Mouse (Mus musculus) intestine, embryonic 16.5 days (tissue): ENCODE results near the gene Gm48552. TPM values are rescaled to one million over a fixed set of nuclear protein-coding genes. Genes with fewer than 3 reads are reported as not detected.

ENCODE experiments used
- ATAC-seq: fragments of 200-750 bp; cut with Nextera tagmentation; 2 replicates; pipeline ENCODE4 v1.8.0; 2017; ENCODE audit warnings: moderate TSS enrichment, moderate library complexity
- H3K27ac ChIP-seq: fragments of 300-500 bp; sonication (generic); 2 replicates; pipeline ENCODE4 v1.5.1; 2014; ENCODE audit warnings: mild to moderate bottlenecking, low read length
- H3K27me3 ChIP-seq: fragments of 300-500 bp; sonication (generic); replicated peaks from 2 replicates; pipeline ENCODE4 v1.6.1; 2014; ENCODE audit warnings: low read length, control low read depth, mixed read lengths; ENCODE audit not compliant: control insufficient read depth, insufficient read depth
- H3K36me3 ChIP-seq: fragments of 300-500 bp; sonication (generic); 2 replicates; pipeline ENCODE4 v1.6.1; 2014; ENCODE audit warnings: low read length, control low read depth; ENCODE audit not compliant: control insufficient read depth, insufficient read depth
- H3K4me1 ChIP-seq: fragments of 300-500 bp; sonication (generic); 2 replicates; pipeline ENCODE4 v1.6.1; 2014; ENCODE audit warnings: low read length, control low read depth, mixed read lengths; ENCODE audit not compliant: control insufficient read depth, insufficient read depth
- H3K4me2 ChIP-seq: fragments of 300-500 bp; sonication (generic); 2 replicates; pipeline ENCODE4 v1.6.1; 2014; ENCODE audit warnings: low read depth, low read length, control low read depth
- H3K4me3 ChIP-seq: fragments of 300-500 bp; sonication (generic); 2 replicates; pipeline ENCODE4 v1.5.1; 2014; ENCODE audit warnings: mild to moderate bottlenecking, low read length
- H3K9ac ChIP-seq: fragments of 300-500 bp; sonication (generic); 2 replicates; pipeline ENCODE4 v1.6.1; 2014; ENCODE audit warnings: low read depth, low read length
- H3K9me3 ChIP-seq: fragments of 300-500 bp; sonication (generic); 2 replicates; pipeline ENCODE4 v1.6.1; 2016; ENCODE audit warnings: low read length, control low read depth; ENCODE audit not compliant: control insufficient read depth
- WGBS: fragments of 180-500 bp; shearing (Covaris S2); extraction: QIAGEN DNeasy Blood & Tissue Kit; methylation state at CpG from one replicate; pipeline ENCODE4 v1.1.7; 2014; 5-methylcytosine and 5-hydroxymethylcytosine counted together
- polyA plus RNA-seq: library from polyadenylated mRNA; unstranded; fragments of >200 nt; fragmentation: Nextera tagmentation; extraction: Ambion mirVana; gene quantifications from 2 replicates; pipeline ENCODE4 v1.2.1, GENCODE M21; 2015

Gene Gm48552
- polyA plus RNA-seq, 1 experiment from 2014 or later: 1.8 TPM

GRCm38 (mm10) chr10:81415146-81415545, 26.3 kb downstream of the Gm48552 start:
- Histone ChIP-seq H3K27me3 (no peaks in the 10 kb centered on the region), H3K4me2 (no peak overlapping the region), H3K4me3 (no peak overlapping the region), H3K4me1 (peaks cover 85% of the 10 kb centered on the region), H3K9ac (0 out of 2 replicates have a peak overlapping the region, but pooled peaks have one; percentile 56), H3K27ac (no peak overlapping the region), H3K36me3 (peaks cover 4% of the 10 kb centered on the region), H3K9me3 (no peaks in the 10 kb centered on the region)
- ATAC-seq: no peak
- 75% methylated on average over 5 of the region's 5 CpGs for WGBS

- Histone ChIP-seq H3K27ac (no peak overlapping the region), H3K36me3 (peaks cover 4% of the 10 kb centered on the region), H3K4me3 (no peak overlapping the region), H3K9ac (0 out of 2 replicates have a peak overlapping the region, but pooled peaks have one; percentile 5), H3K4me1 (peaks cover 79% of the 10 kb centered on the region), H3K4me2 (no peak overlapping the region), H3K27me3 (no peaks in the 10 kb centered on the region), H3K9me3 (no peaks in the 10 kb centered on the region)
- no peak for ATAC-seq
- WGBS: 70% methylated on average over 17 of the region's 17 CpGs
These were observed 26.9 kb downstream of the Gm48552 start for GRCm38 (mm10) chr10:81415549-81416310.

GRCm38 (mm10) chr10:81416581-81417226, 27.9 kb downstream of the Gm48552 start:
- H3K9ac ChIP-seq: peak overlapping the region; percentile 63
- peak overlapping the region; percentile 74 for H3K27ac ChIP-seq
- H3K4me1 ChIP-seq: peaks cover 70% of the 10 kb centered on the region

GRCm38 (mm10) chr10:81417227-81418215, 28.7 kb downstream of the Gm48552 start:
- Histone ChIP-seq H3K9ac (peak overlapping the region; percentile 63), H3K27me3 (no peaks in the 10 kb centered on the region), H3K4me3 (peak overlapping the region; percentile 42), H3K4me2 (peak overlapping the region; percentile 77), H3K9me3 (no peaks in the 10 kb centered on the region), H3K36me3 (peaks cover 4% of the 10 kb centered on the region), H3K27ac (peak overlapping the region; percentile 74), H3K4me1 (peaks cover 61% of the 10 kb centered on the region)
- ATAC-seq: no peak
- WGBS: 53% methylated on average over 12 of the region's 12 CpGs

More at GRCm38 (mm10) chr10:81416581-81417226, 27.9 kb downstream of the Gm48552 start:
- Histone ChIP-seq H3K9me3 (no peaks in the 10 kb centered on the region), H3K4me3 (peak overlapping the region; percentile 42), H3K4me2 (peak overlapping the region; percentile 77), H3K27me3 (no peaks in the 10 kb centered on the region), H3K36me3 (peaks cover 4% of the 10 kb centered on the region)
- ATAC-seq: peak; percentile 63
- WGBS: 6% methylated on average over 22 of the region's 26 CpGs

GRCm38 (mm10) chr10:81418216-81419070, 29.6 kb downstream of the Gm48552 start:
- ATAC-seq: no peak
- 65% methylated on average over 11 of the region's 11 CpGs for WGBS
- Histone ChIP-seq H3K4me2 (no peak overlapping the region), H3K4me1 (peaks cover 53% of the 10 kb centered on the region), H3K27me3 (no peaks in the 10 kb centered on the region), H3K27ac (no peak overlapping the region), H3K4me3 (no peak overlapping the region), H3K9me3 (no peaks in the 10 kb centered on the region), H3K36me3 (no peaks in the 10 kb centered on the region), H3K9ac (no peak overlapping the region)

GRCm38 (mm10) chr10:81419111-81419928, 30.5 kb downstream of the Gm48552 start:
- Histone ChIP-seq H3K4me3 (no peak overlapping the region), H3K4me2 (no peak overlapping the region), H3K27me3 (no peaks in the 10 kb centered on the region), H3K9me3 (no peaks in the 10 kb centered on the region), H3K4me1 (peaks cover 53% of the 10 kb centered on the region), H3K27ac (no peak overlapping the region), H3K36me3 (no peaks in the 10 kb centered on the region), H3K9ac (no peak overlapping the region)
- WGBS: 85% methylated on average over 10 of the region's 10 CpGs
- ATAC-seq: no peak

- Histone ChIP-seq H3K4me1 (peaks cover 53% of the 10 kb centered on the region), H3K9ac (no peak overlapping the region), H3K9me3 (no peaks in the 10 kb centered on the region), H3K4me2 (no peak overlapping the region), H3K27ac (no peak overlapping the region), H3K4me3 (no peak overlapping the region), H3K27me3 (no peaks in the 10 kb centered on the region), H3K36me3 (no peaks in the 10 kb centered on the region)
- 85% methylated on average over 40 of the region's 40 CpGs for WGBS
- no peak for ATAC-seq
These were observed 31.5 kb downstream of the Gm48552 start for GRCm38 (mm10) chr10:81420191-81420767.
